Mouse (Mus musculus): ENCODE measurements around the gene Tmpo. TPM values are rescaled to one million over a fixed set of nuclear protein-coding genes. Genes with fewer than 3 reads are reported as not detected.
A peak's percentile ranks its signal among the peaks of the same experiment; 100 is the strongest.

The Tmpo gene
- polyA plus RNA-seq, 1 experiment from 2014 or later, result 82.8 TPM

DNA sequence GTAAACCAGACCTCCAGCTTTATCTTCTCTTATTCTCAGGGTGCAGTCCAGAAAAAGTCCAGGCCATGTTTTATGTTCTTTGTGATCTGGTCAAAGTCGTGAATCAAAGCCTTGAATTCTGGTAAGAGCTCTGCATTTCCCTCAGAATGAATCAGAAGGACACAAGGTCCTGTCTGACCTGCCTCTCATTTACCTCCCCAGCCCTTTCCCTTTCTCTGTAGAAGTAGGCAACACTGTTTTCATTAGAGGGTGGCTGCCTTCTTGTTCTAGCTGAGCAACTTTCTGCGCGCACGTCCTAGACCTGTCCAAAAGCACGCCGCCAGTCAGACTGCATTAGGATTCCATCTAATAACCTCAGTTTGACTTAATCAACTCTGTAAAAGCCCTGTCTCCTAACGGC lies 814 bp downstream of the Tmpo start:
- 26% methylated on average over 7 of the region's 7 CpGs for WGBS
- no peak overlapping the region; the same call in none of the 2 replicates for H3K9ac ChIP-seq (ENCODE audit: low read depth, low read length)
- H3K4me1 ChIP-seq (ENCODE audit: control insufficient read depth, insufficient read depth, low read length), result peaks cover 16% of the 10 kb centered on the region
- no peaks in the 10 kb centered on the region for H3K27me3 ChIP-seq (ENCODE audit: control insufficient read depth, insufficient read depth, low read depth, low read length)
- H3K36me3 ChIP-seq (ENCODE audit: control insufficient read depth, insufficient read depth, low read length), result no peaks in the 10 kb centered on the region
- H3K9me3 ChIP-seq (replicated peaks; ENCODE audit: control insufficient read depth, low read length, poor library complexity, severe bottlenecking), result no peaks in the 10 kb centered on the region
- peak overlapping the region; percentile 98 for H3K27ac ChIP-seq (ENCODE audit: low read length)
- peak overlapping the region; percentile 58 for H3K4me3 ChIP-seq (ENCODE audit: low read depth, low read length)
- peak overlapping the region; percentile 52 for H3K4me2 ChIP-seq (ENCODE audit: low read length)
- ATAC-seq, result no peak

DNA sequence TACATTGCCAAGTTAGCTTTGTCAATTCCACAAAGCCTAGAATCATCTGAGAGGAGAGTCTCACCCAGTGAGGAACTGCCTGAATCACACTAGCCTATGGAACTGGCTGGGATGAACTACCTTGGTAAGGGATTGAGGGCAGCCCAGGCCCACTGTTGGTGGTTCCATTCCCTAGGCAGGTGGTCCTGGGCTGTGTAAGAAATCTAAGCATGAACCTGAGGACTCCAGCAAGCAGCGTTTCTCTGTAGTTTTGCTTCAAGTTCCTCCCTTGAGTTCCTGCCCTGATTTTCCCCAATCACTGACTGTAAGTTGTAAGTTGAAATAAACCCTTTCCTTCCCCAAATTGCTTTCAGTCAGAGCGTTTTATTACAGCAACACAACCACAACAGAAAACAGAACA lies 1.3 kb downstream of the Tmpo start:
- H3K36me3 ChIP-seq (ENCODE audit: control insufficient read depth, insufficient read depth, low read length), result no peaks in the 10 kb centered on the region
- H3K9ac ChIP-seq (ENCODE audit: low read depth, low read length), result no peak overlapping the region; the same call in 1 of the 2 replicates
- no peaks in the 10 kb centered on the region for H3K27me3 ChIP-seq (ENCODE audit: control insufficient read depth, insufficient read depth, low read depth, low read length)
- H3K27ac ChIP-seq (ENCODE audit: low read length), result no peak overlapping the region
- no peak overlapping the region for H3K4me3 ChIP-seq (ENCODE audit: low read depth, low read length)
- 91% methylated on average over 2 of the region's 2 CpGs for WGBS
- ATAC-seq, result no peak
- H3K4me1 ChIP-seq (ENCODE audit: control insufficient read depth, insufficient read depth, low read length), result peaks cover 16% of the 10 kb centered on the region
- no peaks in the 10 kb centered on the region for H3K9me3 ChIP-seq (replicated peaks; ENCODE audit: control insufficient read depth, low read length, poor library complexity, severe bottlenecking)
- H3K4me2 ChIP-seq (ENCODE audit: low read length), result no peak overlapping the region

DNA sequence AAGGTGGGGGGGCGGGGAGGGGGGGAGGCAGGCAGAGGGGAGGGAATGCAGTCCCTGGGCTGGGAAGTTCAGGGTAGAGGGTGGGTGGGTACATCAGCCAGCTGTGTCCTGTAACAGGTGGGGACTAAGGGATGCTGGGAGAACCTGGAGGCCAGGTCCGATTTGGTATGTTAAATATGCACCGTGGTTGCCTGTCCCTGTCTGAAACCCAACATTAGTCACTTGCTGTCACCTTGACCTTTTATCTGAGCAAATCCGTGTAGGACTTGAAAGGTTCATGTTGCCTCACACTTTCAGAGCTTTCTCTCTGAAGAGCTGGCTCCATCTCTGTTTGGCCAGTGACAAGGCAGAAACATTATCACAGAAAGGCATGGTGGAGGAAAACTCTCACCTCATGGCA lies 3.9 kb downstream of the Tmpo start:
- ATAC-seq, result no peak
- Histone ChIP-seq H3K27ac (ENCODE audit: low read length) (no peak overlapping the region), H3K4me3 (ENCODE audit: low read depth, low read length) (no peak overlapping the region), H3K4me1 (ENCODE audit: control insufficient read depth, insufficient read depth, low read length) (peaks cover 9% of the 10 kb centered on the region), H3K4me2 (ENCODE audit: low read length) (no peak overlapping the region), H3K27me3 (ENCODE audit: control insufficient read depth, insufficient read depth, low read depth, low read length) (no peaks in the 10 kb centered on the region), H3K9ac (ENCODE audit: low read depth, low read length) (no peak overlapping the region), H3K9me3 (replicated peaks; ENCODE audit: control insufficient read depth, low read length, poor library complexity, severe bottlenecking) (no peaks in the 10 kb centered on the region), H3K36me3 (ENCODE audit: control insufficient read depth, insufficient read depth, low read length) (no peaks in the 10 kb centered on the region)
- 50% methylated on average over 3 of the region's 4 CpGs for WGBS

DNA sequence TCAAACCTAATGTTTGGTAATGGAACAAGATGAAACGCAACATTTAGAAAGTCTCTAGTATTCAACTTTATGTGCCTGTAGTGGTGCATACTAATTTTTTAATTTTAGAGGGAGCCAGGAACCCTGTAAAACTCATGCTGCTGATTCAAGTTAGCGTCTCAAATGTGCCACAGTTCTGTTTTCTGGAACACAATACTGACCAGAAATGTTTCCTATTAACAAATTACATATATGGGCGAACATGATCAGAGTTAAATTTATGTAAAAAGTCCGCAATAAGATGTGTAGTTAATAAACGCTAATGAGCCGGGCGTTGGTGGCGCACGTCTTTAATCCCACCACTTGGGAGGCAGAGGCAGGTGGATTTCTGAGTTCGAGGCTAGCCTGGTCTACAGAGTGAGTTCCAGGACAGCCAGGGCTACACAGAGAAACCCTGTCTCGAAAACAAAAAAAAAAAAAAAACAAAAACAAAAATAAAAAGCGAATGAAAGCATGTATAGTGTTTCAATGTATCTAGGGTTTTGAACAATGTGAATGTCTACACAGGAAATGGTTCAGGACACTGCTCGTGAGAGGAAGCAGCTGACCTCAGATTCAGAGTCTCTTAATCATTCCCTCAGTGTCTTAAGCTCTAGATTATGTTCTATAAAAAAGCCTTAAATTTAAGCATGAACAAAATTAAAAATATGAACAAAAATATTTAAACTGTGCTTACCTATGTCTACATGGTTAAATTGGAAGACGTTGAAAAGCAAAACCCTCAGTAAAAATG lies 8.6 kb downstream of the Tmpo start:
- H3K27ac ChIP-seq (ENCODE audit: low read length), result peak overlapping the region; percentile 99
- H3K4me3 ChIP-seq (ENCODE audit: low read depth, low read length), result peak overlapping the region; percentile 96
- H3K9me3 ChIP-seq (replicated peaks; ENCODE audit: control insufficient read depth, low read length, poor library complexity, severe bottlenecking), result no peaks in the 10 kb centered on the region
- peaks cover 18% of the 10 kb centered on the region for H3K4me1 ChIP-seq (ENCODE audit: control insufficient read depth, insufficient read depth, low read length)
- H3K9ac ChIP-seq (ENCODE audit: low read depth, low read length), result peak overlapping the region; percentile 95
- H3K4me2 ChIP-seq (ENCODE audit: low read length), result peak overlapping the region; percentile 70
- ATAC-seq, result no peak
- H3K27me3 ChIP-seq (ENCODE audit: control insufficient read depth, insufficient read depth, low read depth, low read length), result no peaks in the 10 kb centered on the region
- no peaks in the 10 kb centered on the region for H3K36me3 ChIP-seq (ENCODE audit: control insufficient read depth, insufficient read depth, low read length)
- 83% methylated on average over 14 of the region's 14 CpGs for WGBS

DNA sequence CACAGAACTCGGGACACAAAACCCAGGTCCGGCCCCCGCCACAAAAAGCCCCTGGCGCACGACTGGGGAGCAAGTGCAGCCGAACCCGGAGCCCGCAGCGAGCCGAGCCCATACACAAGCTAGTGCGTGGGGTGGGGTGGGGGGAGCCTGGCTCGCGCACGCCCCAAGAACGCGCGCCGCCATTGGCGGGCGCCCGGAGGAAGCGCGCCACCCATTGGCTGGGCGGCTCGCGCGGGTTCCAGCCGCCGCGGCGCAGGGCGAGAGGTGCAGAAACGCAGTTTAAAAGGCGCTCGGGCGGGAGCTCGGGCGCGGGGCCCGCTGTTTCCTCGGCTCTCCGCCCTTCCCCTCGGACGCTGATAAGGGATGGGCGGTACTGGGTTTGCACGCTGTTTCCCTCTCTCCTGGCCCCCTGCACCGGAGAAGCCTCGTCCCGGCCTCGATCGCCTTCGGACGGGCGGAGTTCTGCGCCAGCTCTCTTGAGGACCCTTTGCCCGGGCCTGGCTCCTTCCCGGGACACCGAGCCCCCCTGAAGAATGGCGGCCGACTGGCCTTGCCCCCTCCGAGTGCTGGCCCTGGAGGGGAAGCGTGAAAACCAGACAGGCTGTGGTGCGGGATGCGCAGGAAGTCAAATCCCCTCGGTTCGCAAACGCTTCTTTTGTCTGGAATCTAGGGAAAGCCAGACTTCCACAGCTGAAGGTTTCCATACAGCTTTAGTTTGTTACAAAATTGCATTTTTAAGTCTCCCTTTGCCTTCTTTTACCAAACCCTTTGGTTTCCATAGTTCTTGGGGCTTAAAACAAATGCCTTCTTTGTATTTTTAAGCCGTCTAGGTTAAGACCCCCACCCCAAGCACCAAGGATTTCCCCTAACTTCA lies 9.4 kb downstream of the Tmpo start:
- Histone ChIP-seq H3K27ac (ENCODE audit: low read length) (peak overlapping the region; percentile 99), H3K36me3 (ENCODE audit: control insufficient read depth, insufficient read depth, low read length) (no peaks in the 10 kb centered on the region), H3K4me3 (ENCODE audit: low read depth, low read length) (peak overlapping the region; percentile 96), H3K9ac (ENCODE audit: low read depth, low read length) (peak overlapping the region; percentile 95), H3K27me3 (ENCODE audit: control insufficient read depth, insufficient read depth, low read depth, low read length) (no peaks in the 10 kb centered on the region), H3K9me3 (replicated peaks; ENCODE audit: control insufficient read depth, low read length, poor library complexity, severe bottlenecking) (no peaks in the 10 kb centered on the region), H3K4me1 (ENCODE audit: control insufficient read depth, insufficient read depth, low read length) (peaks cover 22% of the 10 kb centered on the region), H3K4me2 (ENCODE audit: low read length) (peak overlapping the region; percentile 70)
- peak; percentile 97 for ATAC-seq
- WGBS, result 0% methylated on average over 57 of the region's 68 CpGs

DNA sequence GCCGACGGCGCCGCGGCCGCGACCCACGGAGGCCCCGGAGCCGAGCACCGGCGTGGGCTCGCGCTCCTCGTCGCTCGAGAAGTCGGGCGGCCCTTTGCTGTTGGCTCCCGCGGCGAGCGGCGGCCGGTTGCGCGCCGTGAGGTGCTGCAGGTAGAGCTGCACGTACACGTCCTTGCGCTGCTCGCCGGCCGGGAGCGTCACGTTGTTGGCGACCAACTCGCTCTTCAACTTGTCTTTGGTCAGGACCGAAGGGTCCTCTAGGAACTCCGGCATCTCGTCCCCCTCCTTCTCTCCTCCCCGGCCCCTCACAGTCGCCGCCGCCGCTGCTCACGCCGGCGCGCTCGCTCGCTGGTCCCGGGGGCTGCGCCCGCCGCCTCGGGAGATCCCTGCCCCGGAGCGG lies 10.1 kb downstream of the Tmpo start:
- Histone ChIP-seq H3K4me3 (ENCODE audit: low read depth, low read length) (peak overlapping the region; percentile 96), H3K4me2 (ENCODE audit: low read length) (peak overlapping the region; percentile 62), H3K27ac (ENCODE audit: low read length) (peak overlapping the region; percentile 99), H3K9ac (ENCODE audit: low read depth, low read length) (peak overlapping the region; percentile 95), H3K9me3 (replicated peaks; ENCODE audit: control insufficient read depth, low read length, poor library complexity, severe bottlenecking) (no peaks in the 10 kb centered on the region), H3K27me3 (ENCODE audit: control insufficient read depth, insufficient read depth, low read depth, low read length) (no peaks in the 10 kb centered on the region), H3K4me1 (ENCODE audit: control insufficient read depth, insufficient read depth, low read length) (peaks cover 22% of the 10 kb centered on the region), H3K36me3 (ENCODE audit: control insufficient read depth, insufficient read depth, low read length) (no peaks in the 10 kb centered on the region)
- WGBS, result 0% methylated on average over 49 of the region's 59 CpGs
- ATAC-seq, result peak; percentile 79

DNA sequence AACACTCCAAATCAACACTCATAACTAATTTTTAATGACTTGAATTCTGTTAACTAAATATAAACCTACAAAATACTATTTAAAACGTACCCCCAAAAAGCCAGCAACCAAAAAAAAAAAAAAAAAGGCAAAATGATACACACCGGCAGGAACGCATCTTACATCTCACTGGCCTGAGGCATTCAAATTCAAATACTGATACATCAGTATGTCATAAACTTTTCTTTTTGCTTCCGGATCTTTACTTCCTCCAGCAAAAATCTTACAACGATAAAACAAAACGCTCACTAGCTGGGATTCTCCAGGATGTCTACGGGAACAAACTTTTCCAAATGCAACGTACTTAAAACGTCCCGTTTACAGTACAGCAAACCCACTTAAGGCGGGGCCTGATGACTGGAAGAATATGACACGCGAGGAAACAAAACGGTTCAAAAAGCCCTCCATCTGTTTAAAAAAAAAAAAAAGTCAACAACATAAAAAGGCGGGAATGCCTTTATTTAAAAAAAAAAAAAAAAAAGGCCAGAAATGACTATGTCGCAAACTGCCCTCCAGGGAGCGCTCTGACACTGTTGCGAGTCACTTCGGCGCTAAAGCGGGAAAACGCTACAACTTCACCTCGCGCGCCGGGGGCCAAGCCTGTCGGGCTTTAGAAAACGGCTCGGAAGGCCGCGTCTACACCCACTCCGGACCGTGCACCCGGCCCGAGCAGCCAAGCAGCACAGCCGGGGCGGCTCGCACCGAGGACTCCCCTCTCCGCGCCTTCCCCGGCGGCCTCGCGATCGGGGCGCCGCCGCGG lies 10.8 kb downstream of the Tmpo start:
- WGBS, result 1% methylated on average over 38 of the region's 50 CpGs
- ATAC-seq, result peak; percentile 55

DNA sequence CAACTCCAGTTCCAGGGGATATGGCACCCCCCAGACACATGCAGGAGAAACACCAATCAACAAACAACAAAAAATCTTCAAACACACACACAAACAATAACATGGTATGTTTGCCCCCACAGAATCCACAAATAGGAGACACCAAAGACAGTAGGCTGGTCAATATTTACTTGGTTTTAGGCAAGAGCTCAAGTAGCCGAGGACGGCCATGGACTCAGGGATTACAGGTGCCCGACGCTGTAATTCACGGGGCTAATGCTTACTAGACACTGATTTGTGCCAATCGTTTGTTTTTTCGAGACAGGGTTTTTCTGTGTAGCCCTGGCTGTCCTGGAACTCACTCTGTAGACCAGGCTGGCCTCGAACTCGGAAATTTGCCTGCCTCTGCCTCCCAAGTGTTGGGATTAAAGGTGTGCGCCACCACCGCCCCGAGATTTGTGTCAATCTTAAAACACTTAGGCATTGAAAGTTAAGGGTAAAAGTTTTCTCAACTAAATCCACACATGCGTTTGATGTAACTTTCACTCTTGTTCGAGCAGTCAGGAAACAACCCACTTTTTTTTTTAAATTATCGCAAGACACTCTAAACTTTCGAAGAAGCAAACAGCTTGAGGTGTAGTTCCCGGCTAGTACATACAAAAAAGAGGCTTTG lies 11.6 kb downstream of the Tmpo start:
- no peaks in the 10 kb centered on the region for H3K27me3 ChIP-seq (ENCODE audit: control insufficient read depth, insufficient read depth, low read depth, low read length)
- WGBS, result 40% methylated on average over 17 of the region's 17 CpGs

More for the DNA sequence above, 10.8 kb downstream of the Tmpo start:
- Histone ChIP-seq H3K4me1 (ENCODE audit: control insufficient read depth, insufficient read depth, low read length) (peaks cover 22% of the 10 kb centered on the region), H3K27ac (ENCODE audit: low read length) (peak overlapping the region; percentile 99), H3K4me3 (ENCODE audit: low read depth, low read length) (peak overlapping the region; percentile 96), H3K4me2 (ENCODE audit: low read length) (peak overlapping the region; percentile 62), H3K9ac (ENCODE audit: low read depth, low read length) (peak overlapping the region; percentile 95), H3K9me3 (replicated peaks; ENCODE audit: control insufficient read depth, low read length, poor library complexity, severe bottlenecking) (no peaks in the 10 kb centered on the region), H3K36me3 (ENCODE audit: control insufficient read depth, insufficient read depth, low read length) (no peaks in the 10 kb centered on the region), H3K27me3 (ENCODE audit: control insufficient read depth, insufficient read depth, low read depth, low read length) (no peaks in the 10 kb centered on the region)

More for the DNA sequence above, 11.6 kb downstream of the Tmpo start:
- no peaks in the 10 kb centered on the region for H3K9me3 ChIP-seq (replicated peaks; ENCODE audit: control insufficient read depth, low read length, poor library complexity, severe bottlenecking)
- ATAC-seq, result no peak
- H3K36me3 ChIP-seq (ENCODE audit: control insufficient read depth, insufficient read depth, low read length), result no peaks in the 10 kb centered on the region
- H3K4me1 ChIP-seq (ENCODE audit: control insufficient read depth, insufficient read depth, low read length), result peaks cover 22% of the 10 kb centered on the region
- H3K4me2 ChIP-seq (ENCODE audit: low read length), result peak overlapping the region; percentile 62
- H3K9ac ChIP-seq (ENCODE audit: low read depth, low read length), result no peak overlapping the region
- H3K27ac ChIP-seq (ENCODE audit: low read length), result no peak overlapping the region
- H3K4me3 ChIP-seq (ENCODE audit: low read depth, low read length), result peak overlapping the region; percentile 96
